Mouse (Mus musculus) kidney, adult 2 months (tissue): ENCODE results near the gene Rdh7. TPM values are rescaled to one million over a fixed set of nuclear protein-coding genes. Genes with fewer than 3 reads are reported as not detected.
A peak's percentile ranks its signal among the peaks of the same experiment; 100 is the strongest.

Source experiments
- DNase-seq: peaks from one replicate; pipeline ENCODE4 v3.0.0; 2021
- H3K27ac ChIP-seq: fragments of 200-500 bp; 2 replicates; pipeline ENCODE4 v1.5.1; 2012; ENCODE audit warnings: low read depth, low read length, control low read depth, inconsistent platforms; ENCODE audit not compliant: insufficient read depth
- H3K27me3 ChIP-seq: fragments of 200-500 bp; replicated peaks from 2 replicates; pipeline ENCODE4 v1.6.1; 2012; ENCODE audit warnings: mild to moderate bottlenecking, moderate library complexity, low read length, inconsistent platforms; ENCODE audit not compliant: control insufficient read depth, insufficient read depth
- H3K36me3 ChIP-seq: fragments of 200-500 bp; 2 replicates; pipeline ENCODE4 v1.6.1; 2012; ENCODE audit warnings: mild to moderate bottlenecking, moderate library complexity, low read length, inconsistent platforms; ENCODE audit not compliant: control insufficient read depth, insufficient read depth
- H3K4me1 ChIP-seq: fragments of 200-500 bp; 2 replicates; pipeline ENCODE4 v1.6.1; 2011; ENCODE audit warnings: low read length; ENCODE audit not compliant: control insufficient read depth, insufficient read depth
- H3K4me3 ChIP-seq: fragments of 200-500 bp; 2 replicates; pipeline ENCODE4 v1.5.1; 2011; ENCODE audit warnings: mild to moderate bottlenecking, low read depth, low read length, control low read depth; ENCODE audit not compliant: insufficient read depth
- CTCF ChIP-seq: fragments of 200-500 bp; conservative IDR thresholded peaks from 2 replicates; pipeline ENCODE4 v1.5.1; 2011; ENCODE audit warnings: low read depth, mild to moderate bottlenecking, control low read depth, low read length, moderate library complexity, mixed read lengths; ENCODE audit not compliant: insufficient read depth, insufficient read length
- POLR2A ChIP-seq: fragments of 200-500 bp; IDR thresholded peaks from one replicate; pipeline ENCODE4 v1.6.1; 2011; ENCODE audit warnings: low read depth, low read length, control low read depth
- WGBS: fragments of 180-500 bp; shearing (Covaris S2); methylation state at CpG from one replicate; pipeline ENCODE4 v1.1.7; 2018; 5-methylcytosine and 5-hydroxymethylcytosine counted together
- polyA plus RNA-seq: library from polyadenylated mRNA; depleted of rRNA; stranded (reverse); fragments of >200 nt; gene quantifications from 2 replicates; pipeline ENCODE4 v1.2.3, GENCODE M21; 2012; rRNA removed

Rdh7 gene
- polyA plus RNA-seq = 0.20 and 0.31 TPM in 2 replicates

DNA sequence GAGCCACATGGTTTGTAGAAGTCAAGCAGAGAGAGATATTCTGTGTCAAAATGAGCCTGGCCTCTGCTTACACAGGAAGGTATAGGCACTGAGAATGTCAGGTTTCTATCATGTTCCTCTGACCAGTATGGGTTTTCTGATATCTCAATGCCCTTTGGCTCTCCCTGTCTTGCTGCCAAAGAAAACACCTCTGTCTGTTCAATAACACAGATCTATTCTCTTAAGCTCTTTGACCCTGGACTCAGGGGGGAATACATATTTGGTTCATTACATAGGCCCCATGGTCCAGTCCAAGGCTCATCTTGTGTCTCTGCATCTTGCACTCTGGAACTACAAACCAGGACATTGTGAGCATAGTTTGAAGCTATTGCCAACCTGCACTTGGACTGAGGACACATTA is at the start of gene Rdh7:
Gene Rdh7, minus strand, starts transcription at position 213 of the 400 bp plus-strand sequence.
- Histone ChIP-seq H3K4me3 (no peak within 1 kb of the TSS), H3K27me3 (no peaks in the 10 kb centered on the region), H3K36me3 (no peaks in the 10 kb centered on the region), H3K27ac (peak within 1 kb of the TSS; percentile 96; the same call in 1 of the 2 replicates), H3K4me1 (peaks cover 18% of the 10 kb centered on the region; the same call in 1 of the 2 replicates)
- no peak for TF ChIP-seq POLR2A
- TF ChIP-seq CTCF = no peak
- DNase-seq = no peak

DNA sequence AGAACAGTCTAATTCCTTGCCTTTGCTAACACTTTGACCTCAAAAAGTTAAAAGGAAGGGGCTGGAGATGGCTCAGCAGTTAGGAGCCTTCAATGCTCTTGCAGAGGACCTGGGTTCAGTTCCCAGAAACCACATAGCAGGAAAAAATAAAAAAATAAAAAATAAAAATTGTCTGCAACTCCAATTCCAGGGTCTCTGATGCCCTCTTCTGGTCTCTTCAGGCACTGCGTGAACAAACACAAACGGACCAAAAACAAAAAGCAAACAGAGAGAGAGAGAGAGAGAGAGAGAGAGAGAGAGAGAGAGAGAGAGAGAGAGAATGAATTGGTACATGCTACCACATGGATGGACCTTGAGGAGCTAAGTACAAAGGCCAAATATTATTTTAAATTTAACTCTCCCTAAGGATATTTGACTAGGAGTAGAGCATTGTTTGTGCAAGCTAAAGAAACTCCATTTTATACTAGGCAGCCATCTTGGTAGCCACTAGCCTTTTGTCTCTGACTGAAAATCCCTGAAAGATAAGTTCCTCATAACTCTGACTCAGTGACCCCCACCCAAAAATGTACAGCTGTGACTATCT is 48.9 kb upstream of the Rdh7 start:
- 0% methylated on average over 2 of the region's 2 CpGs for WGBS
- Histone ChIP-seq H3K27me3 (no peaks in the 10 kb centered on the region), H3K4me3 (no peak overlapping the region), H3K36me3 (no peaks in the 10 kb centered on the region), H3K27ac (peak overlapping the region; percentile 66), H3K4me1 (peaks cover 9% of the 10 kb centered on the region; the same call in 1 of the 2 replicates)
- TF ChIP-seq CTCF (peak; percentile 49), POLR2A (no peak)
- DNase-seq = peak; percentile 83

- H3K4me3 ChIP-seq = no peak overlapping the region
- peak overlapping the region; percentile 66 for H3K27ac ChIP-seq
- peaks cover 9% of the 10 kb centered on the region; the same call in 1 of the 2 replicates for H3K4me1 ChIP-seq
- 58% methylated on average over 19 of the region's 19 CpGs for WGBS
- no peaks in the 10 kb centered on the region for H3K36me3 ChIP-seq
- peak; percentile 49 for DNase-seq
- H3K27me3 ChIP-seq = no peaks in the 10 kb centered on the region
- TF ChIP-seq POLR2A (no peak), CTCF (no peak)
These were observed 48.3 kb upstream of the Rdh7 start for GRCm38 (mm10) chr10:127936747-127937409.

DNA sequence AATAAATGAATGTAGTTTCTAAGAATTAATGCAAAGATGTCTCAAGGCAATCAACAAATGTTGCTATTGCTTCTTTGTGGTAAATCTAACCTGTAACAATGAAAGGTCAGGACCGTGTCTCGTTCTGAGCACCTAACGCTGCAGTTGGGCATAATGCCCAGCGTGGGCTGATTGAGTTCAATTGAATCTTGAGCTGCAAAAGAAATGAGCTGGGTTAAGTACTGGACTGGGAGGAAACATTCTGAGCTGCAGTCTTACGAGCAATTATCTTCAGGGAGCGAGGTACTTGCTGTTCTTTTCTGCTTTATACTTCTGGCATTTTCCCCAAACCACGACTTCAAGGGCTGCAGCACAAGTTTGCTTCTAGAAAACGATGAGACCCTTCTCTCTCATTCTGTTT is 47.7 kb upstream of the Rdh7 start:
- Histone ChIP-seq H3K27me3 (no peaks in the 10 kb centered on the region), H3K4me1 (peaks cover 9% of the 10 kb centered on the region; the same call in 1 of the 2 replicates), H3K36me3 (no peaks in the 10 kb centered on the region), H3K4me3 (no peak overlapping the region), H3K27ac (no peak overlapping the region)
- DNase-seq = peak; percentile 34
- TF ChIP-seq CTCF = no peak
- TF ChIP-seq POLR2A = no peak
- WGBS = 51% methylated on average over 8 of the region's 8 CpGs

DNA sequence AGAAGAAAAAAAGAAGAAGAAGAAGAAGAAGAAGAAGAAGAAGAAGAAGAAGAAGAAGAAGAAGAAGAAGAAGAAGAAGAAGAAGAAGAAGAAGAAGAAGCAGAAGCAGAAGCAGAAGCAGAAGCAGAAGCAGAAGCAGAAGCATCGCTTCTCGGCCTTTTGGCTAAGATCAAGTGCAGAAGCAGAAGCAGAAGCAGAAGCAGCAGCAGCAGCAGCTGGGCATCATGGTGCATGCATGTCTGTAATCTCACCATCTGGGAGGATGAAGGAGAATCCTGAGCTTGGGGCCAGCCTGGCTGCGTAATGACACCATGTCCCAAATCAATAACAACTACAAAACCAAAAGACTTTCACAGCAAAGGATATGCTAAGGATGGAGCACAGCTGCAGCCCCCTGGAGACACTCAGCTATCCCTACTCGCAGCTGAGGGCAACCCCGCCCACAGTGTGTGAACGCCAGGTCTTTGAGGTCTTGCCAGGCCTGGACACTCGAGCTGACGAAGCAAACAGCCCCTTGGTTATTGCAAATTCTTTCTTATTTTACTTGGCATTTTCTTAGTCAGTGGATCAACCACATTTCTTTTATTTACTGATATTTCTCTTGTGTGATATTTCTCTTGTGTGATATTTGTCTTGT is 43.8 kb upstream of the Rdh7 start:
- Histone ChIP-seq H3K27ac (no peak overlapping the region), H3K36me3 (no peaks in the 10 kb centered on the region), H3K27me3 (no peaks in the 10 kb centered on the region), H3K4me1 (peaks cover 9% of the 10 kb centered on the region; the same call in 1 of the 2 replicates), H3K4me3 (no peak overlapping the region)
- WGBS = 66% methylated on average over 8 of the region's 8 CpGs
- peak; percentile 21 for DNase-seq
- no peak for TF ChIP-seq CTCF
- no peak for TF ChIP-seq POLR2A

DNA sequence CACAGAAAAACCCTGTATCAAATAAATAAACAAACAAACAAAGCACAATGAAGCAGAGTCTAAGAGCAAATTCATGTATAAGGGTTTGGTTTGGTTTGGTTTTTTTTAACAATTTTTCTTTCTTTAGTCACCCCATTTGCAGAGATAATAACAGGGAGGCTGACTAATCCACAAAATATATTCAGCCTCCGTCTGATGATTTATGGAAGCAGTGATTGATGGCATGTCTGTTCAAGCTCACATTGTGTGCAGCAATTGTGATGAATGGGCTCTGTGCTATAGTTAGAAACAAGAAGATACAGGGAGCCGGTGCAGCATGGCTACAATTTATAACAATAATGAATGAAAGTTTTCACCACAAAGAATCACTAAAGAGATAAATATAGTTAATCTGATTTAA is 39.1 kb upstream of the Rdh7 start:
- Histone ChIP-seq H3K27ac (no peak overlapping the region), H3K27me3 (no peaks in the 10 kb centered on the region), H3K36me3 (no peaks in the 10 kb centered on the region), H3K4me3 (no peak overlapping the region), H3K4me1 (no peaks in the 10 kb centered on the region)
- WGBS = 68% methylated on average over 2 of the region's 2 CpGs
- no peak for TF ChIP-seq CTCF
- TF ChIP-seq POLR2A = no peak
- DNase-seq = no peak

- peak; percentile 22 for DNase-seq
- no peaks in the 10 kb centered on the region for H3K27me3 ChIP-seq
- 0 out of 2 replicates have a peak, but pooled peaks cover 2% of the 10 kb centered on the region for H3K4me1 ChIP-seq
- 64% methylated on average over 7 of the region's 7 CpGs for WGBS
- H3K27ac ChIP-seq = no peak overlapping the region; the same call in 1 of the 2 replicates
- TF ChIP-seq POLR2A = no peak
- TF ChIP-seq CTCF = no peak
- no peaks in the 10 kb centered on the region for H3K36me3 ChIP-seq
- no peak overlapping the region for H3K4me3 ChIP-seq
These were observed 36.2 kb upstream of the Rdh7 start for GRCm38 (mm10) chr10:127924597-127925378.
